Mouse (Mus musculus) adrenal gland, postnatal 10 days (tissue): Measurements from ENCODE around the gene Olfr1238. TPM values are rescaled to one million over a fixed set of nuclear protein-coding genes. Genes with fewer than 3 reads are reported as not detected.

ENCODE experiments used
- DNase-seq: peaks from one replicate; pipeline ENCODE4 v3.0.0; 2021; ENCODE audit warnings: mixed read lengths
- long read RNA-seq, 2 experiments: library from polyadenylated mRNA; stranded (forward); transcript quantifications; one replicate each; pipeline ENCODE4 v2.0.0; 2021
- total RNA-seq, 2 experiments: library from RNA; stranded (reverse); gene quantifications; 2 replicates each; pipeline ENCODE4 v1.2.3; 2021

The Olfr1238 gene
- not detected for total RNA-seq
- long read RNA-seq, experiment 1, result 0 reads
- long read RNA-seq, experiment 2, result 0 reads

DNA sequence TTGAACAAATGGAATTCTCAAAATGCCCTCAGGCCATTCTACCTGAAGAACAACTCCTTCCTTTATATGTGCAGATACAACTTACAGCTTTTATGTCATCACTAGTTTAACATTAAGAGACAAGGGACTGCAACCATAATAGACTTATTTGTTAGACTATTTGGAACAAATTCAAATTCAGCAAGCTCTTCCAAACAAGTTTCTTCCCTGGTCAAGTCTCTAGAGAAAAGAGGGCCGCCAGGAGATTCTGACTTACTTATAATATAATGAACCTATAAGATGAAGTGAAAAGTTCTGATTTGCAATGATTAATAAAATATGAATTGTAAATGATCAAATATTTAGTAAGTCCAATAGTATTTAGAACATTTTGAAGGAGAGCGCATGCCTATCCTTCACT is at the start of gene Olfr1238:
Olfr1238 (minus strand) TSS at position 101 of the 400 bp plus-strand sequence.
- DNase-seq, result no peak

DNA sequence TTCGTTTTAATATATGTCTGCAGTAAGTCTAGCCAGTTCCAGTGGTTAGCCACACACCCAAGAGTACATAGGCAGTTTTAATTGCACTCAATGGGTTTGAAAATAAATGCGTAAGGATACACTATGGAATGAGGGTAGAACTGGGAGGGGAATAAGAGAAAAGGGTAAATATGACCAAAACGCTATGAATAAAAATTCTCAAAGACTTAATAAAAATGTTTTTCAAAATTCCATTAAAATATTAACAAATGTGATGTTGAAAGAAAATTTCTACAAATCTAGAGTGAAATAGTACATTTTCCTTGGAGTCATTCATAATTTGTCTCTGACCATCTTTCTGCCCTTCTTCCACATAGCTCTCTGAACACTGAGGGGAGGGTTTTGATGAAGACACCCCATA is 33.4 kb upstream of the Olfr1238 start, which contains the start of gene Olfr1240:
Olfr1240 (minus strand) TSS at position 101 of the 400 bp plus-strand sequence.
- DNase-seq, result no peak

DNA sequence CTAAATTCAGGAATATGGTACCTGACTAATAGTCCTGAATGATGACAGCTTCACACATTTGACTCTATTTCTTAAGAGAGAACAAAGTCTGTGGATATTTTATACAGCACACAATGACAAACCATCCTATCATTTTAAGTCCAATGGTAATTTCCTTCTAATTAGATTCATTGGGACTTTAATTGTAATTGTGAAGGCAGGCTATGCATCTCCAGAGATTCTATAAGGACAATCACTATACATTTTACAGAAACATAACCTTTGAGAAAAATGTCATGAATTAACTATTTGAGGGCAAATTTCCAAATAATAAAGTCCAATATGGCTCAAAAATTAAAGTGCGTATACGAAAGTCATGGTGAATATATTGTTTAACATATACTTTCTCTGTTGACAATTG is 10.8 kb upstream of the Olfr1238 start, which contains the start of gene Olfr1239:
Olfr1239 (minus strand) TSS at position 101 of the 400 bp plus-strand sequence.
- no peak for DNase-seq

DNA sequence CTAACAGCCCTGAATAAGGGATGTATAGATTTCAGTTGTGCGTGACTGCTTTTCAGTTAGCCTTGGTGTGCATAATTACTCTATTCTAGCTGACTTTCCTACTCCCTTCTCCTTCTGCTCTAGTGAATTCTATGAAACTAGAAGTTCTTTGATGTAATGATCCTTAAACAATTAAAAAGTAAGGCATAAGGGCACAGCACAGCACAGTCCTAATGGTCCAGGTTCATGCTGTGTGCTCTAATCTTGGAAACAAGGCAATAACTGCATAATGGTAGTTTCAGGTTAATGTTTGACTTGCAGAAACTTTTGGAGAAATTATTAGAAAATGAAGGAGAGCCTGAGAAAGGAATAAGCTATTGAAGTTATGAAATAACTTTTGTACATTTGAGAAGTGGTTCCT is 5.1 kb upstream of the Olfr1238 start:
- DNase-seq, result no peak

DNA sequence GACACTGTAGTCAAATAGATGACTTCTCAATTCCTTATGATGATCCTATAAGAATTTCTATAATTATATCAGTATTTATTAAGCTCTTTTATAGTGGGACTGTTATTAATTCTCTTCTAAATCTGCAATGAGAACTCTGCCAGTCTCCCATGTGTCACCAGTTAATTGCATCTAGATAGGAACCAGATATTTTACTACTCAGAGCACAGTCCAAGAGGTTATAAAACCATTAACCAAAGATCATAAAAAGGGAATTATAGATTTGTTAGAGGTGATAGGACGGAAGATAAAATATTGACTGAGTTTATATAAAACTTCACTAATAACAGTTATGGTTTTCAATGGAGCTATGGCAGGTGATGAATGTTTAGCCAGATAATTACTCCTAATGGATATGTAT is 8.6 kb downstream of the Olfr1238 start:
- DNase-seq, result no peak

DNA sequence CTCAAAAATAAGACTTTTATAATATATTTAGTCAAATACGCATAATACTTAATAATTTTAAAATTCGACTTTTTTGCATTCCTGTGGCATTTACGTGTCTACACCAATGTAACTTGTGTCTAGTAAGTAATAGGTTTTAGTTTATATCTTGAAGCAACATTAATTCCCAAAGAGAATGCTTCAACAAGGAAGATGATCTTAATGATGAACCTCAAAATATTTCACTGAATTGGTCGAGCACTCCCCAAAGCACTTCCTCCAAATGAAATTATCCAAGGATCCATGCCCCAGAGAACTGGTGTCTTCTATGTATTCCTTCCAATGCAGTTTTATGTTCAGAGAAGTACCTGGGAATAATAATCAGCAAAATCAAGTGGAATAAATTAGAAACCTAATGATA is 44.7 kb downstream of the Olfr1238 start, which contains the start of gene Olfr1234:
Olfr1234 (minus strand) TSS at position 101 of the 400 bp plus-strand sequence.
- DNase-seq, result no peak

Other genes with a start within 250 kb of the Olfr1238 start
- gene Olfr1224-ps1, start 245.6 kb downstream of the Olfr1238 start, total RNA-seq, result not detected
- gene Olfr1225, start 235.0 kb downstream of the Olfr1238 start, total RNA-seq, result not detected
- gene Olfr1226, start 209.6 kb downstream of the Olfr1238 start, total RNA-seq, result not detected
- not detected for gene Olfr1228, start 155.6 kb downstream of the Olfr1238 start, total RNA-seq
- not detected for gene Olfr1229, start 121.7 kb downstream of the Olfr1238 start, total RNA-seq
- not detected for gene Olfr1230, start 112.4 kb downstream of the Olfr1238 start, total RNA-seq
- not detected for gene Olfr1231, start 102.6 kb downstream of the Olfr1238 start, total RNA-seq
- not detected for gene Olfr1232, start 80.0 kb downstream of the Olfr1238 start, total RNA-seq
- not detected for gene Olfr1233, start 67.3 kb downstream of the Olfr1238 start, total RNA-seq
- not detected for gene Olfr1234, start 44.8 kb downstream of the Olfr1238 start, total RNA-seq
- gene Olfr1239, start 10.7 kb upstream of the Olfr1238 start, total RNA-seq, result not detected
- not detected for gene Olfr1240, start 33.3 kb upstream of the Olfr1238 start, total RNA-seq
- not detected for gene Olfr1241, start 77.5 kb upstream of the Olfr1238 start, total RNA-seq
- not detected for gene Olfr1242, start 88.7 kb upstream of the Olfr1238 start, total RNA-seq
- not detected for gene Olfr1243, start 121.8 kb upstream of the Olfr1238 start, total RNA-seq
- gene Olfr1245, start 168.8 kb upstream of the Olfr1238 start, total RNA-seq, result not detected
- not detected for gene Olfr1246, start 183.5 kb upstream of the Olfr1238 start, total RNA-seq
- gene Olfr1247, start 204.5 kb upstream of the Olfr1238 start, total RNA-seq, result not detected
- not detected for gene Olfr1248, start 208.6 kb upstream of the Olfr1238 start, total RNA-seq
- not detected for gene Olfr1249, start 225.3 kb upstream of the Olfr1238 start, total RNA-seq